Mouse (Mus musculus): Measurements from ENCODE around the gene Slit3. TPM values are rescaled to one million over a fixed set of nuclear protein-coding genes. Genes with fewer than 3 reads are reported as not detected.

The Slit3 gene
- polyA plus RNA-seq, 1 experiment from 2014 or later = 14.2 TPM

DNA sequence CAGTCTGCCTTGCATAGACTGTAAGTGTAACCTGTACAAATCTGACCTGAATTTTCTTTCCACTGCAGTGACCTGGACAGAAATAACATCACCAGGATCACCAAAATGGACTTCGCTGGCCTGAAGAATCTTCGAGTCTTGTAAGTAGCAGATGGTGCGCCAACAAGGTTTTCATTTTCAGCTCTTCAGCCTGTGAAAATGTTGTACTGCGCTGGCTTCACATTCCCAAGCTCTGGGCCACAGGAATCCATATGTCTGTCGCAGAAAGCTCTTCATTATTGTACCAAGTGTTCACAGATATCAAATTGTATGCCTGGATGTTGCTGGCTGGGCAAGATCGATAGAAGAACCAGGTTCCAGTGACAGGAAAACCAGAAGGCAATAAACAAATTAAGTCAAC, 50.5 kb downstream of the Slit3 start:
- TF ChIP-seq EP300 (IDR thresholded peaks at IDR 0.05) (no peak), CTCF (IDR thresholded peaks at IDR 0.05) (no peak)
- Histone ChIP-seq H3K4me3 (ENCODE audit: low read depth, low read length) (no peak overlapping the region), H3K4me2 (replicated peaks; ENCODE audit: low read depth, low read length) (no peak overlapping the region), H3K36me3 (ENCODE audit: insufficient read depth, low read length) (no peaks in the 10 kb centered on the region), H3K4me1 (ENCODE audit: insufficient read depth, low read depth, low read length) (no peaks in the 10 kb centered on the region), H3K27ac (ENCODE audit: low read length) (no peak overlapping the region), H3K9me3 (ENCODE audit: low read length) (no peaks in the 10 kb centered on the region), H3K9ac (replicated peaks; ENCODE audit: low read depth) (no peak overlapping the region), H3K27me3 (replicated peaks; ENCODE audit: insufficient read depth, low read length) (no peaks in the 10 kb centered on the region)
- DNase-seq (ENCODE audit: low spot score) (no peak), ATAC-seq (no peak)
- WGBS = 85% methylated on average over 6 of the region's 6 CpGs

DNA sequence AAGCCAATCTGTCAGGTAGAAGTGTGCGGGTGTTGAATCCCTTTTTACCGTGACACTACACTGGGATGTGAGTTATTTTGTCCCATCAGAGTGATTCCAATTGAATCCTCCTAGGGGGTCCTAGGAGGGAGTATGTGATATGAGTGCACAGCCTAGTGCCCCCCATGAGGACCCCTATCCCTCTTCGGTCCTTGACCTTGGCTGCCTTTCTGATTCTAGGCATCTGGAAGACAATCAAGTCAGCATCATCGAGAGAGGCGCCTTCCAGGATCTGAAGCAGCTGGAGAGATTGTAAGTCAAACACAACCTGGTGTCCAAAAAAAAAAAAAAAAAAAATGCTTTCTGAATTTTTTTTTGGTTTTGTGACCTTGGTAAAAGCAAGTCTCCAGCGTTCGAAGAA, 56.5 kb downstream of the Slit3 start:
- peak; percentile 39 for DNase-seq (ENCODE audit: low spot score)
- Histone ChIP-seq H3K36me3 (ENCODE audit: insufficient read depth, low read length) (no peaks in the 10 kb centered on the region), H3K9ac (replicated peaks; ENCODE audit: low read depth) (no peak overlapping the region), H3K27ac (ENCODE audit: low read length) (no peak overlapping the region), H3K4me2 (replicated peaks; ENCODE audit: low read depth, low read length) (no peak overlapping the region), H3K9me3 (ENCODE audit: low read length) (no peaks in the 10 kb centered on the region), H3K27me3 (replicated peaks; ENCODE audit: insufficient read depth, low read length) (no peaks in the 10 kb centered on the region), H3K4me1 (ENCODE audit: insufficient read depth, low read depth, low read length) (0 out of 2 replicates have a peak, but pooled peaks cover 5% of the 10 kb centered on the region), H3K4me3 (ENCODE audit: low read depth, low read length) (no peak overlapping the region)
- no peak for TF ChIP-seq EP300 (IDR thresholded peaks at IDR 0.05)
- TF ChIP-seq CTCF (IDR thresholded peaks at IDR 0.05) = no peak
- no peak for ATAC-seq
- 61% methylated on average over 7 of the region's 7 CpGs for WGBS

DNA sequence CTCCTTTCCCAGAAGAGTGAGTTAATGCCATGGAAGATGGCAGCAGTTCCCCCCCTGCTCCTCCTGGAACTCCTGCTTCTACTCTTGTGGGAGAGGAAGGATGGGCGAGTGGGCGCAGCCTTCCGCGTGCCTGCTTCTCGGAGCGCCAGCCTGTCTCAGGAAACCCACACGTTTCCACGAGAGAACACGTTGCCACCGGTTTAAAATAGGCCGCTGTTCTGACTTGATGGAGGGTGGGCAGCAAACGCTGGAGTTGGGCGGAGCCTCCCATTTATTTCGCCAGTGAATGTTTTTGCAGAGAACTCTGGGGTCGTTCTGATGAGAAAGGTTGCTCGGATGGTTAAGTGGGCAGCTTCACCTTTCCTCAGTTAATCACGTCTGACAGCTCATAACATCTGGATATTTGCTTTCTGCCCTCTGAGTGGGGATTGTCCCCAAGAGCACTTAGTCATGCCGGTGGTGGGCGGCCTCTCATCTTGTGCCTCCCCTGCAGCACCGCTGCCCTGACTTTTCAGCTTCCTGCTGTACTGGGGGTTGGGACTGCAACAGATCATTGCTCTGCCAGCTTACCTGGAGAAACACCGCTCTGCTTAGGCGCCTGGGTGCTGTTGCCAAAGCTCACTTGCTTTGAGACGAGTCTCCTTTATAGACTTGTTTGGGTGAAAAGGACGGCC, 57.3 kb downstream of the Slit3 start:
- Histone ChIP-seq H3K27me3 (replicated peaks; ENCODE audit: insufficient read depth, low read length) (no peaks in the 10 kb centered on the region), H3K4me3 (ENCODE audit: low read depth, low read length) (no peak overlapping the region), H3K4me1 (ENCODE audit: insufficient read depth, low read depth, low read length) (0 out of 2 replicates have a peak, but pooled peaks cover 5% of the 10 kb centered on the region), H3K9me3 (ENCODE audit: low read length) (no peaks in the 10 kb centered on the region), H3K9ac (replicated peaks; ENCODE audit: low read depth) (no peak overlapping the region), H3K36me3 (ENCODE audit: insufficient read depth, low read length) (no peaks in the 10 kb centered on the region), H3K27ac (ENCODE audit: low read length) (no peak overlapping the region), H3K4me2 (replicated peaks; ENCODE audit: low read depth, low read length) (no peak overlapping the region)
- WGBS = 33% methylated on average over 24 of the region's 24 CpGs
- TF ChIP-seq EP300 (IDR thresholded peaks at IDR 0.05) (no peak), CTCF (IDR thresholded peaks at IDR 0.05) (no peak)
- ATAC-seq (no peak), DNase-seq (ENCODE audit: low spot score) (no peak)

DNA sequence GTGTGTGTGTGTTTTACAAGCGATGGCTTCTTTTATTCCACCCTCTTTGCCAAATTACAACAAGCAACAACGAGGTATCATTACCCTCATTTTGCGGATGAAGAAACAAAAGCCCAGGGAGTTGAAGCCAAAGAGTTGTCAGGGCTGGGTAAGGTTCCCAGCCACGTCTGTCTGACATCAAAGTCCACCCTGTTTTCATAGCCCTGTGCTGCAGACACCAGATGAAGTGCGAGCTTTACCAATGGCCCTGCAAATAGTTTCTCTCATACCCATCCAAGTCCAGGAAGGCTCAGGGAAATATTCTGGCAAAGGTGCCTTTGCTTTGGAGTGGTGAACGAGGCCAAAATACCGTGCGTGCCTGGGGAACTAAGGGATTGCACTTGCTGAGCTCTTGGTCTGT, 58.3 kb downstream of the Slit3 start:
- WGBS = 57% methylated on average over 8 of the region's 8 CpGs
- TF ChIP-seq CTCF (IDR thresholded peaks at IDR 0.05) (no peak), EP300 (IDR thresholded peaks at IDR 0.05) (no peak)
- ATAC-seq = no peak

DNA sequence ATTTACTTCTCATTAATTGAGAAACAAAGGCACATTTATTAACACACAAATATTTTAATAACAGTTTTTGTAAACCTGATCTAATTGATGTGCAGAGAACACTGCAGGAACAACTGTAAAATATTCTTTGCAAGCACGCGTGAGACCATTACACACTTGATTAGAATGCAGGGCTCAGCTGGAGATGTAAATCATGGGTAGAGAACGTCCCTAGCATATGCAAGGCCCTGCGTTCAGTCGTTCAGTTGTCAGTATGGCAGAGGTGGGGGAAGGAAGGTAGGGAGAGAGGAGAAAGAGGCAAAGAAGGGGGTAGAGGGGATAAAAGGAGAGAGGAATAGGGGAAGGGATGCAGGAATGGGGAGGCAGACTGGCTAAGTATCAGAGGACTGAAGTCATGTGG, 61.9 kb downstream of the Slit3 start:
- Histone ChIP-seq H3K27me3 (replicated peaks; ENCODE audit: insufficient read depth, low read length) (no peaks in the 10 kb centered on the region), H3K9me3 (ENCODE audit: low read length) (no peaks in the 10 kb centered on the region), H3K27ac (ENCODE audit: low read length) (no peak overlapping the region), H3K36me3 (ENCODE audit: insufficient read depth, low read length) (no peaks in the 10 kb centered on the region), H3K4me3 (ENCODE audit: low read depth, low read length) (no peak overlapping the region), H3K9ac (replicated peaks; ENCODE audit: low read depth) (no peak overlapping the region), H3K4me1 (ENCODE audit: insufficient read depth, low read depth, low read length) (0 out of 2 replicates have a peak, but pooled peaks cover 4% of the 10 kb centered on the region), H3K4me2 (replicated peaks; ENCODE audit: low read depth, low read length) (no peak overlapping the region)
- WGBS = 75% methylated on average over 5 of the region's 5 CpGs
- DNase-seq (ENCODE audit: low spot score) (no peak), ATAC-seq (no peak)
- TF ChIP-seq CTCF (IDR thresholded peaks at IDR 0.05) = no peak
- no peak for TF ChIP-seq EP300 (IDR thresholded peaks at IDR 0.05)

More for the DNA sequence above, 58.3 kb downstream of the Slit3 start:
- DNase-seq (ENCODE audit: low spot score) = no peak
- Histone ChIP-seq H3K9me3 (ENCODE audit: low read length) (no peaks in the 10 kb centered on the region), H3K27me3 (replicated peaks; ENCODE audit: insufficient read depth, low read length) (no peaks in the 10 kb centered on the region), H3K4me1 (ENCODE audit: insufficient read depth, low read depth, low read length) (0 out of 2 replicates have a peak, but pooled peaks cover 5% of the 10 kb centered on the region), H3K4me2 (replicated peaks; ENCODE audit: low read depth, low read length) (no peak overlapping the region), H3K4me3 (ENCODE audit: low read depth, low read length) (no peak overlapping the region), H3K9ac (replicated peaks; ENCODE audit: low read depth) (no peak overlapping the region), H3K27ac (ENCODE audit: low read length) (no peak overlapping the region), H3K36me3 (ENCODE audit: insufficient read depth, low read length) (no peaks in the 10 kb centered on the region)

DNA sequence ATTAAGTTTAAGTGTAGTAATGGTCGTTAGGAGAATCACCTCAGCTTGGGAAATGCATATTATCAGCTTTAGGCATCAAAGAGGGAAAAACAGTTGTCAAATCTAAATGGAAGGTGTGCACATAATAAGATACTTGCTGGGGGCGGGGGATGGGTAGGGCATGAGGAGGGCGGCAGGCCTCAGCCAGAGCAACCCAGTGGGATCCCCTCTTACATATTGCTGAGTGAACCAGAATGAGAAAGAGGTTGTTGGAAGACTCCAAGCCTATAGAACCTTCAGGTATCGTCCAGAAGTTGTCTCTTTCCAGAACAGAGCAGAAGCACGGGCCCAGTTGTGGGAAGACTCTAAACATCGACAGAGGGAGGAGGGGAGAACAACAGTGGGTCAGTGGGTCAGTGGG, 73.8 kb downstream of the Slit3 start:
- TF ChIP-seq EP300 (IDR thresholded peaks at IDR 0.05) = no peak
- no peak for TF ChIP-seq CTCF (IDR thresholded peaks at IDR 0.05)
- no peak for ATAC-seq
- Histone ChIP-seq H3K4me3 (ENCODE audit: low read depth, low read length) (no peak overlapping the region), H3K27me3 (replicated peaks; ENCODE audit: insufficient read depth, low read length) (no peaks in the 10 kb centered on the region), H3K4me1 (ENCODE audit: insufficient read depth, low read depth, low read length) (no peaks in the 10 kb centered on the region), H3K27ac (ENCODE audit: low read length) (no peak overlapping the region), H3K36me3 (ENCODE audit: insufficient read depth, low read length) (no peaks in the 10 kb centered on the region), H3K4me2 (replicated peaks; ENCODE audit: low read depth, low read length) (no peak overlapping the region), H3K9me3 (ENCODE audit: low read length) (no peaks in the 10 kb centered on the region), H3K9ac (replicated peaks; ENCODE audit: low read depth) (no peak overlapping the region)
- no peak for DNase-seq (ENCODE audit: low spot score)
- WGBS = 89% methylated on average over 6 of the region's 6 CpGs

All from lung, postnatal 0 days (tissue).